Mouse (Mus musculus) liver, embryonic 14 days (tissue): ENCODE results near the gene Pole2. TPM values are rescaled to one million over a fixed set of nuclear protein-coding genes. Genes with fewer than 3 reads are reported as not detected.

ENCODE experiments used
- polyA plus RNA-seq: library from polyadenylated mRNA; depleted of rRNA; stranded (reverse); fragments of >200 nt; gene quantifications from 2 replicates; pipeline ENCODE4 v1.2.3, GENCODE M21; 2012; rRNA removed

Pole2 gene
- polyA plus RNA-seq = 26.3 and 30.3 TPM in 2 replicates

DNA sequence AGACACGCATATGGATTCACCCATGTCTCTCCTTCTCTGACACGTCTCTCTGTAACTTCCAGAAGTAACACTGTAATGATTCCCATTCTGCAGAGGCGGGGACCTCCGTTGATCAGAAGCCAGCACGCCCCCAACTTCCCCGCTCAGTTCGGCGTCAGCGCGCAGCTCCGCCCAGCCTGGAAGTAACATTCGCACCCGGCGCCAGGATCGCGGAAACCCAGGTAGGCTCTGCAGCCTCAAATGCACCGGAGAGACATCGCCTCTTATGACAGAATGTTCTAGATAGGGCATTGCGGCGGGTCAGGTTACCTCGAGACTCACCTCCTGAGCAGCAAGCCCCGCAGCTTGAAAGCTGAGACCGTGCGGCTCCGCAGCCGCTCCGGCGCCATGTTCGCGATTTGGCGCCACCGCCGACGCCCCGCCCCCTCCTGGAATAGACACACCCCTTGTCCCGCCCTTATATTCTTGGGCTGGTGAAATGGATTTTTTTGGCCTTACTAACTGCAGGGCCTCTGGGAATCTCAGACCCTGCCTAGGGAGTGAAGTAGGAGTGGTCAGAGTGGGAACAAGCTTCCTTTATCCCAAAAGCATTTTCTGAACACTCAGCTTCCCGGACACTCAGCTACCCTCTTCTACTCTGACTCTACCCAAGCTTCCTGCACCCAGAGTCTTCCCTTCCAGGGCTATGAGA lies at the start of gene Pole2:
Pole2 (minus strand) TSS at position 420 of the 691 bp plus-strand sequence.

DNA sequence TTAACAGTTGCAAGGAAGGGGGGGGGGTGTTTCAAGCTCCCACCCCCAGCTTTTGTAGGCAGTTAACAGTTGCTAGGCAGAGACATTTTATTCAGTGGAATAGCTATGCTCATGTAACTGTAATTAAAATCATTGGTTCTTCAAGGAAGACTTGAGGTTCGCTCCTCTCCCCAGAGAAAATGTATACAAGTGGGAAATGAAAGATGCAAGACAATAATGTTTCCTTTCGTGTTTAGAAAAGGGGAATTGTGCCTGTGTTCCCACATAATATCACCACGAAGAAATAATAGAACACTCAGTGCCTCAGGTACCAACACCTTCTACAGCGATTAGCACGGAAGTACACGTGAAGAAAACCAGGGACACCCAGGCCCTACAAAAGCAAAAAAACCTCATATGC lies 12.9 kb upstream of the Pole2 start, which contains the start of gene Klhdc1:
Klhdc1 (plus strand) TSS at position 301 of the 400 bp plus-strand sequence.

DNA sequence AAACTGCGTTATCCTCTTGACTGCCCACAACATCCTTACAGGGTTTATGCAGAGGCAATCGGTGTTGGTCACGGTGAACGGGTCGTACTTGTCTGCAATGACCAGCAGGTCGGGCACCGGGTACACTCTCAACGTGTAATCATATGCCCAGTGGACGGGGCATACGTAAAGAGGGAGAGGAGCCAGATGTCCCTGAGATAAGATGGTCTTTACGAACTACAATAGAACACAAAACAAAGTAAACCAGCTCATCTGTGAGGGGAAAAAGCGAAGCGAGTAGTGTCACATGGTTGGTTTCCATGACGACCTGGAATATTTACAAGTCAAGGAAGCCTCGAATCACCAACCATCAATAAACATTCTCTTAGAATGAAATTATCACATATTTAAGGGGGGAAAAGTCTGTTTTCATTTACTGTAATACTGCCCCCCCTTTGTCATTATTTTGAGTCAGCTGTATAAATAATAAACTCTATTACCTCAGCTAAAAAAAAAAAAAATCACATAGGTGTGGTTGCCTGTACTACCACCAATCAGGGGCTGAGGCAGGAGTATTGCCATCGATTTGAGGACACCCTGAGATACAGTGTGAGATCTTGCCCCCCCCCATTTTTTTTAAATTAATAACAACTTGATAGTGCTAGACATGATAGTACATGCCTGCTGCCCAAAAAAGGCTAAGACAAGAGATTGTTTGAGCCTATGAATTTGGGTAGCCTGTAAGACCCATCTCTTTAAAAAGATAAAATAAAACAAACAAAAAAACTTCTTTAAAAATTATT lies 23.8 kb downstream of the Pole2 start, which contains the start of gene Gm49384:
Gm49384 (minus strand) TSS at position 216 of the 782 bp plus-strand sequence.

DNA sequence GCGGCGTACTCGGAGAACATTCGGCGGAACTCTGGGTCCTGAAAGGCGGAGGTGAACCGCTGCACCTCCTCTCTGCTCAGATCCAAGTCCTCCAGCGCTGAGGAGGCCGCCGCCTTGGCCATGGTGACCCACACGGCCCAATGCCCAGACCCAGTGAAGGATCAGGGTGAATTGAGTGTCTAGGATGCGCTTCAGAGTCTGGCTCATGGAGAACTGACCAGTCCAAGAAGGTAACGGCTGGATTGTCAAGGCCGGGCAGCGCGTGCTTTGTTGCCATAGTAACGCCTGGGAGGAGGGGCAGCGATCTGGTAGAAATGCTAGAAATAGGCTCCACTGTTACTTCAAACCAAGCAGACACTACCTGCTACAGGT lies 29.8 kb downstream of the Pole2 start, which contains the start of gene Dnaaf2:
Dnaaf2 (minus strand) TSS at position 266 of the 372 bp plus-strand sequence.

DNA sequence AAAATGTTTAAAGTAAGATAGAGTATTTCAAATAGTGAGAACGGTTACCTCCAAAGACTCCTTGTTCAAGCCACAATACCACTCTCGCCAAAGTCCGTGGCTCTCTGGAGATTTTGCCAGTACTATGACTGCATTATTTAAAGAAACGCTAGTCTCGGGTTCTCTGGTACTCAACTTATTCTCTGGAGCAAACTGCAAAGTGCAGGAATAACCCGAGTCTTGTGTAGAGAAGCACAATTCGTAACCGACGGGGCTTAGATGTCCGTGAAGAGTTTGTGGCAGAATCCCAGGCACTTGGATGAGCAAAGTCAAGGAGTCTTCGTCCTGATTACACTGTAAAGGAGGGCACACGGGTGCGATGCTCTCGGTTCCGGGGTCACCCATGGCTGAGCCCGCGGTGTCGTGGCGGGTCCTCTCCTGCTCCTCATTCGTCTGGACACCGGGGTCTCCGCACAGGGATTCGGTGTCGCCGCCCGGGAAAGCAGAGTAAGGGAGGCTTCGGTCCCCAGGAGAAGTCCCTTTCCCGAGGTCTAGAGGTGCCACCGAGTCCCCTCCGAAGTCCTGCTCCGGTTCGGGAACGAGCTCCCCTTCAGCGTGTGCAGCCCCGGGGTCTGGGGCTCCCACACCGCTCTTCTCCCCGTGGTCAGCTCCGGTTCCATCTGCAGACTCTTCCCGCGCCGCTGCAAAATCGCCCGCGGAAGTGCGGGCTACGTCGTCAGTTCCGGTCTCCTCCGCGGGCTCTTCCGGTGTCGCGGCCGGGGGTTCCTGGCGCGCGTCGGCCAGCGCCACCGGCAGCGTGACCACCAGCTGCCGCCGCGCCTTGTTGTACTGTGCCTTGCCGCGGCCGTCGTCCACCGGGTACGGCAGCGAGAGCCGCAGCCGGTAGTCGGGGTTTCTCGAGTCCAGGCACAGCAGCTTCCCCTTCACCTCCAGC lies 31.3 kb downstream of the Pole2 start, which contains the start of gene Gm49383:
Gm49383 (minus strand) TSS at position 661 of the 934 bp plus-strand sequence.

DNA sequence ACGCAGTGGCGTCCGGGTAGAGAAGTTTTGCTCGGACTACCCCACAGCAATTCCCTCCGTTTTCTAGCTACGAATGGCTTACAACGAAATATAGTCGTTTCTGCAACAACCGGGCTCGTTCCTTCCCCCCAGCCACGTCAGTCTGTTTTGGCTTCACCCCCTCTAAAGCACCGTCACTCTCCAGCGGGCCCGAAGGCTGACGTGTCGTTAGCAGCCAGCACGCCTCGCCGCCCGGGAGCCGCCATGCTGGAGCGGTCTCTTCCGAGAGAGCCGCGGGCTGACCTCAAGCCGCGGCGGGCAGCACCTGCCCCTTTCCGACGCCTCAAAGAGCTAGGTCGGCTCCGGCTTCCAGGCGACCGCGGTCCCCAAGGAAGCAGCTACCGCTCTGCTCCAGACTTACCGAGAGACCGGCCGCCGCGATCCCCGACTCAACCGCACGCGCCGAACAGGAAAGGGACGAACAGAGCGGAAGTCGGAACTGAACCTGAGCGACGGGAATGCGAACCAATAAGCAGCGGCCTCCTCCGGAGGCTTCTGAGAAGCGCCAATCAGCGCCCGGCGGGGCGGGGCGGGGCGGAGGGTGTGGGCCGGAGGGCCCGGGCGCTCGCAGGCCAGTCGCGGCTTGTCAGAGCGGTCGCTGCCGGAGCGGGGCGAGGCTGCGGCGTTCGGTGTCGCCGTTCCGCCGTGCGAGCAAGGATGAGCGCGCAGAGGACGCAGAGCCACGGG lies 44.2 kb downstream of the Pole2 start, which contains the start of the genes Rpl36al and Mgat2:
Rpl36al (minus strand) TSS at position 501 of the 726 bp plus-strand sequence.
Mgat2 (plus strand) TSS at position 575 of the 726 bp plus-strand sequence.

DNA sequence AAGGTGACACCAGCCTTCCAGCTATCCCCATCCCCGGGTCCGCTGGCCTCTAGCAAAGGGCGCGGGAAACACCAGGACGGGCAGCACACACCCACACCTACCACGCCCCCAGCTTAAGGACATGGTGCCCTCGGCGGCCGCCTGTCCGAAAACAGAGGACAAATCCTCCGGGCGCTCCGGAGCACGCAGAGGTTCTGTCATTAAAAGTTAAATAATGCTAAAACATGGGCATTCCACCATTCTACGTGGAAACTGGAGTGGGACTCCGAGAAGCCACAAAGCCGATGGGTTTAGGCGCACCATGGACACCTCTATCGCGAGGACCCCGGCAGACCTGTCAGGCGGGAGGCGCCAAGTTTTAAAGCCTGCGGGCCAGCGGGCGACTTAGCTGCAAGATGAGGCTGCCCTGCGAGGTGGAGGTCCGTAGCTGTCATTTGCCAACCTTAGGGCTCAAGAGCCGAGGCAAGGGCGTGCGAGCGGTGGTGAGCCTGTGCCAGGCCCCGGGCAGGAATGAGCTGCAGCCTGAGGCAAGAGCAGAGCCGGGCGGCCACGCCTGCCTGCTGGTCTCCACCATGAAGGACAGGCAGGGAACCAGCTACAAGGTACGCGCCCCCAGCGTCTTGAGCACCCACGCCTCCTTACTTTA lies 59.4 kb downstream of the Pole2 start, which contains the start of gene Lrr1:
Lrr1 (plus strand) TSS at position 354 of the 646 bp plus-strand sequence.

DNA sequence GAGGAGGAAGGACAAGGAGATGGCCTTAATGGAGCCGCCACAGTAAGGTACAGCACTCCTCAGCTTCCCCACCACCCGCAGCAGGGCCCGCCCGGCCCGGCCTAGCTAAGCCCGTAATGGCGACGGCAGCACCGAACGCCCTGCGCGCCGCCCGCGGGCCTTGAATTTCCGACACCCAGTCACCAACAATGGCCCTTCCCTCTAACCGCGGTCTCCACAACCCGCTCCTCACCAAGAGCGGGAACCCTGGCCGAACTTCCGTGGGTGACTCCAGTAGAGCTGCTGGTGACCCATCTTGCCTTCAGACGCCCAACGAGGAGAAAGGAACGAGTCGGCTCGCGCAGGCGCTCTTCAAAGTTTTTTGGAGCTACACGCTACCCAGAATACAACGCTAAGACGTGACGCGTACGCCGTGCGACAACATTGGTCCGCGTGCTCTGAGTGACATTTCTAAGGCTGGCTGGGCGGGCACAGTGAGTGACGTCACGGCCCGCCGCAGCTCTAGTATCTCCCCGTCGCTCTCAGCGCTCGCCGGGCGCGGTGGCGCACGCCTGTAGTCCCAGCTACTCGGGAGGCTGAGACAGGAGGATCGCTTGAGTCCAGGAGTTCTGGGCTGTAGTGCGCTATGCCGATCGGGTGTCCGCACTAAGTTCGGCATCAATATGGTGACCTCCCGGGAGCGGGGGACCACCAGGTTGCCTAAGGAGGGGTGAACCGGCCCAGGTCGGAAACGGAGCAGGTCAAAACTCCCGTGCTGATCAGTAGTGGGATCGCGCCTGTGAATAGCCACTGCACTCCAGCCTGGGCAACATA lies 69.0 kb downstream of the Pole2 start, which contains the start of gene Rps29:
Rps29 (minus strand) TSS at position 422 of the 813 bp plus-strand sequence.

Other genes starting within 250 kb of the Pole2 start
- 1,487 and 1,680 TPM in 2 replicates for gene Rps29, start 69.0 kb downstream of the Pole2 start, polyA plus RNA-seq
- 11.7 and 13.8 TPM in 2 replicates for gene Lrr1, start 59.4 kb downstream of the Pole2 start, polyA plus RNA-seq
- gene Rpl36al, start 44.1 kb downstream of the Pole2 start, polyA plus RNA-seq = 563 and 595 TPM in 2 replicates
- 10.3 and 12.5 TPM in 2 replicates for gene Mgat2, start 44.0 kb downstream of the Pole2 start, polyA plus RNA-seq
- 5.1 and 6.2 TPM in 2 replicates for gene Gm49383, start 31.1 kb downstream of the Pole2 start, polyA plus RNA-seq
- 2.9 and 3.6 TPM in 2 replicates for gene Dnaaf2, start 29.8 kb downstream of the Pole2 start, polyA plus RNA-seq
- gene Gm49384, start 23.9 kb downstream of the Pole2 start, polyA plus RNA-seq = 7.2 and 8.7 TPM in 2 replicates
- gene Klhdc1, start 13.0 kb upstream of the Pole2 start, polyA plus RNA-seq = 0.86 and 1.7 TPM in 2 replicates
- gene Klhdc2, start 68.5 kb upstream of the Pole2 start, polyA plus RNA-seq = 41.5 and 47.7 TPM in 2 replicates
- 12.4 and 13.3 TPM in 2 replicates for gene Nemf, start 129.0 kb upstream of the Pole2 start, polyA plus RNA-seq
- 39.8 and 46.5 TPM in 2 replicates for gene Arf6, start 144.0 kb upstream of the Pole2 start, polyA plus RNA-seq
- 0.15 and 0.16 TPM in 2 replicates for gene Gm9887, start 144.3 kb upstream of the Pole2 start, polyA plus RNA-seq